Mouse (Mus musculus) liver, adult (tissue): Measurements from ENCODE around the gene Sirt4.

Experiments used
- GATA4 ChIP-seq: IDR thresholded peaks from 2 replicates; pipeline ENCODE4 v1.6.1; 2014; ENCODE audit warnings: mild to moderate bottlenecking, low read length; ENCODE audit not compliant: insufficient replicate concordance

Gene Sirt4

DNA sequence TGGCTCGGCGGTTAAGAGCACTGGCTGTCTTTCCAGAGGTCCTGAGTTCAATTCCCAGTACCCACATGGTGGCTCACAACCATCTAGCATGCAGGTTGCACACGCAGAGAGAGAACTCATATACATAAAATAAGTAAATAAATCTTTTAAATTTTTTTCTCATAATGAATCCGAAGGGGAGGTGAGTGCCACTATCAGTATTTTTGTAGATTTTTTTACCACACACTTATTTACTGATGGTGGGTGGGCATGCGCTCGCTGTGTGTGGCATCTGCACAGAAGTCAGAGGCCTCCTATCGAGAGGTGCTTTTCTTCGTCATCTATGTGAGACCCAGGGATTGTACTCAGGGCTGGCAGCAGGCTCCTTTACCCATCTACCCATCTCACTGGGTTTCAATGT, 2.8 kb upstream of the Sirt4 start:
- no peak for TF ChIP-seq GATA4

DNA sequence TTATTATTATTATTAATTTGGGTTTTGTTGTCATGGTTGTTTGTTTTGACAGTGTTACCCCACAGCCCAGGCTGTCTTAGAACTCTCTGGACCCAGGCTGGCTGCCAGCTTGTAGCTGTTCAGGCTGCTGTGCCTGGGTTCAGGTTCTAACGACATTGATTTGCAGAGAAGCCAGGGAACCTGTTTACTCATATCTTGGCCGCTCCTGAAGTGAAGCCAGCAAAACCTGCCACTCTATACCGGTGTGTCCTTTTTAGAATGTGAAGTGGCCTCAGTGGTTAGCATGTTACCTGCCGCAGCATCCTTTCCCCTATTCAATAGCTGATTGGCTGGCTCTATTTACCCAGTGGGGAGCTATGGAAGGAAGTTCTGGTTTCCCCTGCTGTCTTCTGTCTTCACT, 2.2 kb upstream of the Sirt4 start:
- no peak for TF ChIP-seq GATA4

DNA sequence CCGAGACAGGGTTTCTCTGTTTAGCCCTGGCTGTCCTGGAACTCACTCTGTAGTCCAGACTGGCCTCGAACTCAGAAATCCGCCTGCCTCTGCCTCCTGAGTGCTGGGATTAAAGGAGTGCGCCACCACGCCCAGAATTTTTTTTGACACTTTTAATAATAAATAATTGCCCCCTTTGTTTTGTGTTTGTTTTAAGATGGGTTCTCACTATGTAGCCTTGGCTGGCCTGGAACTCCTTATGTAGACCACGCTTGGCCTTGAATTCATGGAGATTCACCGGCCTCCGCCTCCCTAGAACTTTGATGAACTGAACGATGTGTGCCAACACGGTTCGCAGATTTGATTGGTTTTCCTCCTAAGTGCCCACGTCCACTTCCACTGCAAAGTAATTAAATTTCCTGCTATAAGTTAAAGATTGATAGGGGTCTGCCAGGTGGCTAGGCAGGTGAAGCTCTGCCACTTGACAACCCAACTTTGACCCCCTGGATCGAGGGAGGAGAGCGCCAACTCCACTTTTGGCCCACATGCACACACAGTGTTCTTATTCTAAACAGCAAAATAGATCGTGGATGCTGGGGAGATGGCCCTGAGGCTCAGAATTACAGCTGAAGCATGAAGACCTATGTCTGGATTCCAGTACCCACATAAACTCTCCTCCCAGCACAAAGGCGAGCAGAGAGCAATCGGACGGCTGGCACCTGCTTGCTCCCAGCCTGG, 1.1 kb upstream of the Sirt4 start:
- no peak for TF ChIP-seq GATA4

DNA sequence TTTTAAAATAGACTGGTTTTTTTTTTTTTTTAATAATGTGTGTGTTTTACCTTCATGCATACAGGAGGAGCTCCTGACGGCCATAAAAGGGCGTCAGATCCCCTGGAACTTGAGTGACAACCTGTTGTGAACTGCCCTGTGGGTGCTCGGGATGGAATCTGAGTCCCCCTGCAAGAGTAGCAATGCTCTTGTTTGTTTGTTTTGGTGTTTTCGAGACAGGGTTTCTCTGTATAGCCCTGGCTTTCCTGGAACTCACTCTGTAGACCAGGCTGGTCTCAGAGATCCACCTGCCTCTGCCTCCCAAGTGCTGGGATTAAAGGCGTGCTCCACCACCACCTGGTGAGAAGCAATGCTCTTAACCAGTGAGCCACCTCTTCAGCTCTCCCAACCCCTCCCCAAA, 471 bp upstream of the Sirt4 start:
- TF ChIP-seq GATA4 = no peak

DNA sequence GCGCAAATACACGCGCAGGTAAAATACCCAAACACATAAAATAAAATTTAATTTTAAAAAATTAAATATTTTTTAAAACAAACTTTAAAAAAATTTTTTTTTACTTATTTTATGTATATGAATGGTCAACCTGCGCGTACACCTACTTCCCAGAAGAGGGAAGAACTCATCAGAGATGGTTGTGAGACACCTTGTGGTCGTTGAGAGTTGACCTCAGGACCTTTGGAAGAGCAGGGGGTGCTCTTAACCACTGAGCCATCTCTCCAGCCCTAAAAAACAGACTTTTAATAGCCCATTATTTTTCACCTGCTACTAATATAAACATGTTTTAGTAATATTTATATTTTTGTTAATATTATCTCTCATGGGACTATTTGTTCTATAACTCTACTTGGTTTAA, 1.1 kb downstream of the Sirt4 start:
- no peak for TF ChIP-seq GATA4

DNA sequence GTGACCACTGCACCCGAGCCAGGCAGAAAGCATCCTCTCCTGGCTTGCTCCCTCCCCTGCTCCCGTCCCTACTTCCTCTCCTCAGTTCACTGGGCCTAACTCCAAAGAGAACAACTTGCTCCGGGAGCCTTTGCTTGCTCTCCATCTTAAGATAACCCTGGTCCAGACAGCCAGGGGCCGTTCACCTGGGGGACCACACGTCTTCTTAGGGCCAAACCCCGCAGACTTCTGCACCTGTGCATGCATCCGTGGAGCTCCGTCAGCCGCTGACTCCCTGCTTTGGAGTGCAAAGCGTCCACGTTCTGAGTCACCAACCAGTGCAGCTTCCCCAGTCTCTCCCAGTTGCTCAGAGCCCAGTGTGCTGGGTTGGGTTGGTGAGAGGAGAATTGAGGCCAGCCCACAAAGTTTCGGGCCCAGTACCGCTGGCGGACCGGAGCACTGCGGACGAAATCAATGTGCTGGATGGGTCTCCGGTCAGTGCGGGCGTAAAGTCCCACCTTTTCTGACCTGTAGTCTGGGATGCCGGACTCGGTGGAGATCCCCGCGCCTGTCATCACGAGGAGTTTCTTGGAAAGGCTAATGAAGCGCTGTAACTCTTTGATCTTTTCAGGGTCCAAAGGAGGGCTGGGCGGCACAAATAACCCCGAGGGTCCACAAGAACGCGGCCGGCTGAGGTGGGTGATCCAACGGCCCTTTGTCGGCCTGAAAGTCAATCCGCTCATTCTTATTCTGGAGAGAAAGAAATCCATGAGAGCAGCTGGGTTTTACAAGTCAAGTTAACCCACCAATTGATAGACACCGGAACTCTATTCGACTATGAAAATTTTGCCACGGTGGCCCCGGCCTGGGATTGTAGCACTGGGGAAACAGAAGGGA, 1.9 kb downstream of the Sirt4 start:
- no peak for TF ChIP-seq GATA4

DNA sequence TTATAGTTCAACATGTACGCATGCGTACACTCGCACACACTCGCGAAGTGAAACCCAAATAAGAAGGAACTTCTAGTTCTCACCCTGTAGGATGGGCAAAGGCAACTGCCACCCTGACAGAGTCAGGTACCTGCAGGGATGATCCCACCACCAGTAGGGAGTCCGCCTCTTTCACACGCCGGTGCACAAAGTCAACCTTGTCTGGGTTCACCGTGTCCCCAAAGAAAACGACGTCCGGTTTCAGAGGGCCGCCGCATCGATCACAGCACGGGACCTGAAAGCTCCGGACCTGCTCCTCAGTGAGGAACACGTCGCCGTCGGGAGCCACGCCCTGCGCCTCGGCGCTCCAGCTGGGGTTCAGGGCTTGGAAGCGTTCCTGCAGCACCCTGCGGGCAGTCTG, 4.4 kb downstream of the Sirt4 start:
- TF ChIP-seq GATA4 = no peak

DNA sequence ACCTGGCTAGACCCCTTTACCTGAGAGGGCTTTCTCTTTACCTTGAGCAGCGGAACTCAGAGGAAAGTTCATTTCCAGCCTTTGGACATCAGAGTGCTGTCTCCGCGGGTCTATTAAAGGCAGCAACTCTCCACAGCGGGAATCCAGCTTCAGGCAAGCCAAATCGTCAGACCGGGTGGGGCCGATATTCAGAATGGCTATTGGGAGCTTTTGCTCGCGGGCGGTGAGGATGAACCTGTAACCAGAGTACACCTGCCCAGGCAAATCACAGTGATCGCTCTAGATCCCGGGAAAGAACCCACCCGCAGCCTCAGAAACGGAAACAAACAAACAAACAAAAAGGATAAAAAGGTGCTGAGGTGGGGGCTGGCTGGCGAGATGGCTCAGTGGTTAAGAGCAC, 5.0 kb downstream of the Sirt4 start:
- no peak for TF ChIP-seq GATA4

DNA sequence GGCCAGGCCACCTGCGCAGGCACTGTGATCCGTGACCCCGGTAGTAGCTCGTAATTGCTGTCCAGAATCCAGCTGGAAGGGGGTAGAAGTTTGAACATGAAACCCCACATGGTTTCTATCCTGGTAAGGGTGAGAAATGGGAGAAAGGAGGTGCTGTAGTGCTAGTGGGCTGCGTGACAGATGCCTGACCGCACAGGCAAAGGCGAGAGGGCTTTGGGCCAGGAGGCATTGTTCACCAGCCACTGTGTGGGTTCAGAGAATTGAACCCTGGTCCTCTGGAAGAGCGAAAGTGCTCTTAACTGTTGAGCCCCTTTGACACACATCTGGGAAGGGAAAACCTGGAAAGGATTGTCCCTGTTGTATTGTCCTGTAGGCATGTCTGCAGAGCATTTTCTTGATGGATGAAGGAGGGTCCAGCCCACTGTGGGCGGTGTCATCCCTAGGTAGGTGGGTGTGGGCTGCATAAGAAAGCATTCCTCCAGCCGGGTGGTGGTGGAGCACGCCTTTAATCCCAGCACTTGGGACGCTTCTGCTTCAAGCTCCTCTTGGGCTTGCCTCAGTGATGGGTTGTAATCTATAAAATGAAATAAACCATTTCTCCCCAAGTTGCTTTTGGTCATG, 8.3 kb downstream of the Sirt4 start:
- no peak for TF ChIP-seq GATA4

DNA sequence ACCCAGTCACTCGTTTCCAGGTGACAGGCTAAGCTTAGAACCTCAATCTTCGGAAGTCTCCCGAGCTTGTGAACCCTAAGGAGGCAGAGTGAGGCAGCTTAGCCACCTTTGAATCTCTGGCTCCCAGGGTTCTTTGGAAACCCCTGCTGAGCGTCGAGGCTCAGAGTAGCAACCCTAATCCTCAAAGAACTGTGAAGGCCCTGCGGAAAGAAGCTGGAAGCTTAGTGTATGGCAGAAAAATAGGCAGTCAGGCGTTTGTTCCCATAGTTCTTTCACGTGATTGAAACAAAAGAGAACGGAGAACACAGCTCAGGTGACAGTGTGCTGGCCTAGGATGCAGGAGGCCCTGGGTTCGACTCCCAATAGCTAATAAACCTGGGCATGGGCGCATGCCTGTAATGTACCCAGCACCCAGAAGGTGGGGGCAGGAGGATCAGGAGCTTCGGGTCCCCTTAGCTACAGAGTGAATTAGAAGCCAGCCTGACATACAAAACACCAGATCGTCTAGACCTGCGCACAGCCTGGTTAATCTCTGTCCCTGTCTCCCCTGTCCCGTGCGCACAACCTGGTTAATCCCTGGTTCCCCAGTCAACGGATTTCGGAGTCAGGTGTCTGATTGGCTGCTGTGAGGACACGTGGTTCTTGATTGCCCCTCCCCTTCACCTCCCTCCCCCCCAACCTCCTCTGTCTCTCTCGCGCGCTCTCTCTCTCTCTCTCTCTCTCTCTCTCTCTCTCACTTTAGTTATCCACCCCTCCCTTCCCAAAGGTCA, 9.0 kb downstream of the Sirt4 start:
- TF ChIP-seq GATA4 = no peak

DNA sequence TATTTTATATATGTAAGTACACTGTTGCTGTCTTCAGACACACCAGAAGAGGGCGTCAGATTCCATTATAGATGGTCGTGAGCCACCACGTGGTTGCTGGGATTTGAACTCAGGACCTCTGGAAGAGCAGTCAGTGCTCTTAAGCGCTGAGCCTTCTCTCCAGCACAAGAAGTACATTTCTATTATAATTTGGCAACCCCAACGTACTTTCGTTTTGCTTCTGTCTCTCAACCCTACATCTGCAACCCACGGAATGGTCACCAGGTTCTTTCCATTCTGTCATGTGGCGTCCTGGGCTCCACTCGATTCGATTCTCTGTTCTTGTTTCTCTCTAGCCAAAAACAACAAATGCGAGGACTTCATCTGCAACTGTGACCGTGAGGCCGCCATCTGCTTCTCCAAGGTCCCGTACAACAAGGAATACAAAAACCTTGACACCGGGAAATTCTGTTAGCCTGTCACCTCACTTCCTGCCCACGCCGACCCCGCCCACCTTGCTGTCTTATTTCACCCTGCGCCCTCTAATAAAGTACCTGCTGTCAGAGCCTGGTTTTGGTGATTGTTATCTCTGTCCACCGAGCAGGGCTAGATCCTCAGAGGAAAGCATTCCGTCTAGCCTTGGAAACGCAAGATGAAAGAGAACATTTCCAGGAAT, 10.2 kb downstream of the Sirt4 start:
- no peak for TF ChIP-seq GATA4

DNA sequence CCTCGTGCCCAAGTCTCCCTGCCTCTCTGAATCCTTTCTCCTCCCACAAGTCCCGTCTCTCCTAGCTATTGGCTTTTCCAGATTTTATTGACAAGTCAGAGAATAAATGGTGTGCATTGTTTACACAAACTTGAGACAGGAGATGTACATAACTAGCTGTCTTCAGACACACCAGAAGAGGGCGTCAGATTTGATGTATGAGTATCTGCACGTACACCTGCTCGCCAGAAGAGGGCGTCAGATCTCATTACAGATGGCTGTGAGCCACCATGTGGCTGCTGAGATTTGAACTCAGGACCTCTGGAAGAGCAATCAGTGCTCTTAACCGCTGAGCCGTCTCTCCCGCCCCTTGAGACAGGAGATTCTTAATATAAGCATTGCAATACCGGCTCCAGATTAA, 11.3 kb downstream of the Sirt4 start:
- TF ChIP-seq GATA4 = no peak

DNA sequence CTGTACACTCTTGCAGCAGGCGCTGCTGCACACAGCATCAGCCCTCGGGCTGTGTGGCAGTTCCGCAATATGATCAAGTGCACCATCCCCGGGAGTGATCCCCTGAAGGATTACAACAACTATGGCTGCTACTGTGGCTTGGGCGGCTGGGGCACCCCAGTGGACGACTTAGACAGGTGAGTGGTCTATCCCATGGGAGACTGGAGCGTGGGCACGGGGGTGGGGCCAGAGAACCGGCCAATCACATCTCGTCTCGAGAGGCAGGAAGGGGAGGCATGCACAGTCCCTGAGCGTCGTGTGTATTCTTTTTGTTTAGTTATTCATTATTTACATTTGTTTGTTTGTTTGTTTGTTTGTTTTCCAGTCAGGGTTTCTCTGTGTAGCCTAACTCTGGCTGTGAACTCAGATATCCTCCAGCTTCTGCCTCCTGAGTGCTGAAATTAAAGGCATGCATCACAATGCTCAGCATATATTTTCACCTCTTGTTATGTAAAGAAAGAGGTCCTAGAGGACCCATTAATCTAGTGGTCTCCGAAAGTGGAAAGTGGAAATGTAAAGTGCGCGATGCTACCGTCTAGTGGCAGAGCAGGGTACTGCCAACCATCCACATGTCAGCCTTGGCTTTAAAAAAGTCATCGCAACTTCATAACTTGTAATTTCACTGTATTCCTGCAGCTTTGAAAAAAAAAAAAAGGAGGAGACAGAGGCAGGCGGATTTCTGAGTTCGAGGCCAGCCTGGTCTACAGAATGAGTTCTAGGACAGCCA, 13.6 kb downstream of the Sirt4 start:
- no peak for TF ChIP-seq GATA4

DNA sequence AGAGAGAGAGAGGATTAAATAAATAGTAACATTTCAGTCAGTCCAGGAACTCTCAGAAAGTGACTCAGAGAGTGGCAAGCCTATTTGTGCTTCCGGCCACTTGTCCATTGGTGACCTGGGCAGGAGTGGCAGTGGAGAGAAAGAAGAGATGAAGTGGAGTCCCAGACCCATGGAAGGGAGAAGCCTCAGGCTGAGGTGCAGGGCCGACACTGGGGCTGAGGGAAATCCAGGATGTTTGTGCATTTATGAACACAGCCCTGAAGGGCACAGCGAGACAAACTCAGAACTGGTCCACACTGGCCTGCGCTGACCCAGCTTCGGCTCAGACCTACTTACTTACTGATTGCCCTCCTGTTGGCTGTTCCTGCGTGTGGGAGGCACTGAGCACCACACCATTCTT, 14.7 kb downstream of the Sirt4 start:
- TF ChIP-seq GATA4 = no peak
